Mouse (Mus musculus): ENCODE data around the gene Efcab5.

The Efcab5 gene

DNA sequence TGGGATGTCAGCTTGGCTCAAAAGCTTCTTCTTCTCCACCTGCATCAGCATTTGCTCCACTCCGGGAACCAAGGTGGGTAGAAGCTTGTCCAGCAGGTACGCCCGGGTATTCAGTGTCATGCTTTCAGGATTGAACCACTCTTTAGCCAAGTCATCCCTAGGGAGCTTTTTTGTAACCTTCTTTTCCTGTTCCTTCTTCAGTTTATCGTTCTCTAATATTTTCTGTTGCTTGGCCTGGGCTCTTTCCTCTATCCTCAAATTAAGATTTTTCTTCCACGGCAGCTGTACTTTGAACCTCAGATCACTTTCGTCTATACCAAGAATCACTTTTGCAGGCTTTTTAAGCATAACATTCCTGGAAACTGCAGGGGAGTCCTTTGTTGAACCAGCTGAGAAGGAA is at the start of gene Efcab5:
TSS of gene Efcab5 (minus strand) at position 101 of the 400 bp plus-strand sequence.
- no peak for DNase-seq (ENCODE audit: low spot score in 2 of 2)

- no peak for DNase-seq (ENCODE audit: low spot score in 2 of 2)
These were observed 46.5 kb upstream of the Efcab5 start for GRCm38 (mm10) chr11:77235267-77235666.

DNA sequence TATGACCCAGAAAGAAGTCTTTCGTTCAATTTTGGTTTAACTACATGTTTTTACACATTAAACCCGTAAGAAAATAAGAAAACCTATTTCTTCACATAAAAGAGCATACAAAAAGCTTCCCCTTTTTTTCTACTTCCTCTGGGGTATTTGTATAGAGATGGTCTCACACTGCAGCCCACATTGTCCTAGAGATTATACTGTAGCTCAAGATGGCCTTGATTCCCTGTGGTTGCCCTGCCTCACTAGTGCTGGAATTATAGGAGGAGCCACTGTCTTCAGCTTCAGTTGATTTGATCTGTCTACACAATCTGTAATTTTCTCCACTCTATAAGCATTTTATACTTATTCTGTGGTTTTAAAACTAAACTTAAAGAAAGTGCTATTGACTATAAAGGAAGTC is 42.7 kb upstream of the Efcab5 start:
- no peak for DNase-seq (ENCODE audit: low spot score in 2 of 2)

DNA sequence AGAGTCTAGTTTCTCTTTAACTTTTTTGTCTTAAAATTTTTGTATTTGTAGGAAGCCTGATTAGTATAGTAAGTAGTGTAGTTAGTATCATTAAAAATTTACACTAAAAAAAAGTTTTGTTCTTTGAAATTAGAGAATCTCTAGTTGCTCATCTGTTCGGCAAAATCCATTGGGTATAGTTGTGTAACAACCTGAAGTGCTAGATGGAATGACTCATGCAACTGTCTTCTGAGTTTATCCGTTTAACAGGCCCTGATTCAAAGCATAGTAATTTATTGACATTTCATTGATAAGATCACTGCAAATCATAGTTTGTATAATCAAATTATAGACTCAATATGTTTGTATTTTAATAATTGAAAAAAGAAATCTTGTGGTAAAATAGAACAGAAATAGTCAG is 42.0 kb upstream of the Efcab5 start:
- no peak for DNase-seq (ENCODE audit: low spot score in 2 of 2)

- no peak for DNase-seq (ENCODE audit: low spot score in 2 of 2)
These were observed 28.0 kb upstream of the Efcab5 start for GRCm38 (mm10) chr11:77216761-77217130.

- DNase-seq (ENCODE audit: low spot score in 2 of 2), result peak; percentile 86 to 95
These were observed 27.4 kb upstream of the Efcab5 start, which contains the start of gene Ssh2 for GRCm38 (mm10) chr11:77215951-77216760. Gene Ssh2, plus strand, starts transcription at chr11:77216287.

DNA sequence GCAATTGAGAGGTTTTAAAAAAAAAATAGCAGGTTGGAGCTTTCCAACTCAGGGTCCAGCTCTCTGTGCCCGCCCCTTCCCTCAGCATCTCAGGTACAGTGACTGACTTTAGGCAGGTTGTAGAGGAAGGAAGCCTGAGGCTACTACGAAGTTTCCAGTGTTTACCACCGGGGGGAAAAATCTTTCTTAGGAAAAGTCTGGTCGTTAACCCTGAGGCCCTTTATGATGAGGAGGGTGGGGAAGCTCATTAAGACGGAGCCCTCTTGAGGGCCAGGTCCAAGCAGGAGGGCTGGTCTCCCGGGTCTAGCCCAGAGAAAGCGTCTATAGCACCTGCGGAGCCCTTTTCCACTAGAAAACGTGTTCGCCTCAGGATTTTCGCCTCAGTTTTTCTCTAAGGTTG is 26.7 kb upstream of the Efcab5 start:
- DNase-seq (ENCODE audit: low spot score in 2 of 2), result no peak

DNA sequence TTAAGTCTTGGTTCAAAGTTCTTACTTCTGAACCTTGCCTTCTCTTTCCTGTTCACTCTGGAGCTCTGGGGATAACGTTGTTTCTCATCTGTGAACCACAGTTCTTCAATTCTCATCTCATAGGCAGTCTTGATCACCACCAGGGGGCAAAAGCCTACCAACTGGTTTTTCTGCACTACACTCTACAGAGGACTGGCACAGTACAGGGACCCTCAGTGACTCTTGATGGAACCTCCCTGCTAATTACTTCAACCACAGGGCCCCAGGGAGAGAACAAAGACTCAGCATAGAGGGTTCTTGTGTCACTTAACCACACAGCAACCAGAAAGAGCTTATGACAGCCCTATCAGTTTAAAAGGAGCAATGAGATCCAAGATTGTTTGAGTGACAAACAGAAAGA is 26.0 kb upstream of the Efcab5 start:
- DNase-seq (ENCODE audit: low spot score in 2 of 2), result peak; percentile 61 to 74

GRCm38 (mm10) chr11:77214142-77214692 is 25.4 kb upstream of the Efcab5 start:
- DNase-seq (ENCODE audit: low spot score in 2 of 2), result no peak

DNA sequence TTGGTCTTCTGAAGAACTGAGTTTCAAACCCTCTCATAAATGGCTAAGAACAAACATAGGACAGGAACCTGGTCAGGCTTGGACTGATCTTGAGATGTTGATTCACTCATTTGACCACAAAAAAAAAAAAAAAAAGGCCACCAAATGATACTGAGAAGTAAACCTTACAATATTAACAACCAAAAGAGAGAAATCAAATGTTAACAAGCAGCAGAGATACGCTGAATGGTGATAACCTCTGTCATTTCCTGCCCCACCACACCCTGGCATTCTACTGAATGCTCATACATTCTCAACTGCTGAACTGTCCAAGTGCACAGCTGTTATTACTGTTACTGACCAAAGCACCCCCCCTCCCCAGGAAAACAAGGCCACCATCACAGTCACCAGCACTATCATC is 11.9 kb upstream of the Efcab5 start:
- DNase-seq (ENCODE audit: low spot score in 2 of 2), result no peak

- no peak for DNase-seq (ENCODE audit: low spot score in 2 of 2)
These were observed 10.9 kb upstream of the Efcab5 start for GRCm38 (mm10) chr11:77199636-77200035.

DNA sequence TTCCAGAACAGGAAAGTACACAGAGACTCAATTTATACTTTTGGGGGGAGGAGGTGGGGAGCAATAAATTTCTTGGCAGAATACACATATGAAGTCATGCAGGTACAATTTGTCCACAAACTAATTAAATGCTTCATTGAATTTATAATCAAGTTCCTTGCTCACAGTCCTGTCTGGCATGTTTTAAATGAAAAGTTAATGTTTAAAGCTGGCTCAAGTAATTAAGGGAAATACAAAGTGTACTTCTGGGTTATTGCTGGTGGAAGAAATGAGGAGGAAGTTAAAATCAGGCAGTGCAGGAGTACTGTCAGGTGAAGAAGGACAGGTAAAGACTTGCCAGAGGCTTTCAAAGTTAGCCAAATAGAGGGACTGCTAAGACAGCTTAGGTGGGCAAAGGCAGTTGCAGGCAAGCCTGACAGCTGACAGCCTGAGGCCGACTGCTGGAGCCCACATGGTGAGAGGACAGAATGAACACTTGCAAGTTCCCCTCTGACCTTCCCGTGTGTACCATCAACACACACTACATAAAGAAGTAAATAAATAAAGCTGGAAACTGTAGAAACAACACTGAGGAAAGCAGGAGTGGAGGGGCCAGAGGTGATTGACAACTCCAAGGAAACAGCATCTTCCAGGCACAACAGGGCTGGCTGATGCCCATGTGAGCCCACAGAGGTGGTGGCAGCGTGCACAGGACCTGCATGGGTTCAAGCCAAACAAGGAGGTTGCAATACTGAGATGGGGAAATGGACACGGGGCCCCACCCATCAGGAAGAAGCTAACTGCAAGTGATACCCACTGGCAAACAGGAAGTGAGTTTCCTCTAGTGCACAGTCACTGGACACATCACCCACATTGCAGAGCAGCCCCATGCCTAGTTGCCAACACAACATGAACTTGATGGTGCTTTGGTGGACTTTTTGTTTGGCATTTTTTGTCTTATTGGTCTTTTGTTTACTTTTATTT is 7.7 kb upstream of the Efcab5 start:
- DNase-seq (ENCODE audit: low spot score in 2 of 2), result peak; percentile 49 to 67

DNA sequence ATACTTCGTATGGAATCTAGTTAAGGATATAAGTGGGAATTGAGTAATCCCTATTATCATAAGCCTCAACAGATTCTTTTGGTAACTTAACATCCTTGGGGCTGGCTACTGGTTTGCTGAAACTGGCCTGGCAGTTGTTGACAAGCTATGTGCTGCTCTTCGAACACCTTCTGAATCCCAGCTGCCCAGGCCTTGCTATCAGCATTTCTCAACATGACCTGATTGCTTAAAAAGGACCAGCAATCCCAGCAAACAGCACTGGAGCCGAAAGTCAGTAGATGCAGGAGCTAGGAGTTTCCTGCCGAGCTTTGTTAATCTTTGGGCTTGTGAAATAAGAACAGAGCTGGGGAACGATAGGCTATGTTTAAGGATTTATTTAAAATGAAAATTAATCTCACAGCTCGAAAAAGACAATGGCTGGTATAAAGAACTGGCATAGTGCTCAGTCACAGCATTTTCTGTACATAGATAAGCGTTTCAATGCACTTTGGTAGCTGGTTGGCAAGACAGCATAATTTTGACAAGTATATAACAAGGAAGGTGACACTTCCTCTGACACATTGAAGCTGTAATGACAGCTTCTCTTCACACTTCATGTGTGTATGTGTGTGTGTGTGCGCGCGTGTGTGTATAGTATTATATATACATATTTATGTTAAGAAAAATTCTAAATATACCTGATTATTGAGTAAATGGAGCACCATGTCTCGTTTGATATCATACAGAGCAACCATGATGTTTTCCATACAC is 6.8 kb upstream of the Efcab5 start:
- no peak for DNase-seq (ENCODE audit: low spot score in 2 of 2)

GRCm38 (mm10) chr11:77194762-77195161 is 6.0 kb upstream of the Efcab5 start:
- DNase-seq (ENCODE audit: low spot score in 2 of 2), result no peak

- no peak for DNase-seq (ENCODE audit: low spot score in 2 of 2)
These were observed 5.3 kb upstream of the Efcab5 start for GRCm38 (mm10) chr11:77193941-77194553.

- DNase-seq (ENCODE audit: low spot score in 2 of 2), result no peak
These were observed 4.6 kb upstream of the Efcab5 start for GRCm38 (mm10) chr11:77193410-77193809.

GRCm38 (mm10) chr11:77184926-77185325 is 3.8 kb downstream of the Efcab5 start:
- DNase-seq (ENCODE audit: low spot score in 2 of 2), result no peak

- no peak for DNase-seq (ENCODE audit: low spot score in 2 of 2)
These were observed 6.2 kb downstream of the Efcab5 start for GRCm38 (mm10) chr11:77182616-77183015.

DNA sequence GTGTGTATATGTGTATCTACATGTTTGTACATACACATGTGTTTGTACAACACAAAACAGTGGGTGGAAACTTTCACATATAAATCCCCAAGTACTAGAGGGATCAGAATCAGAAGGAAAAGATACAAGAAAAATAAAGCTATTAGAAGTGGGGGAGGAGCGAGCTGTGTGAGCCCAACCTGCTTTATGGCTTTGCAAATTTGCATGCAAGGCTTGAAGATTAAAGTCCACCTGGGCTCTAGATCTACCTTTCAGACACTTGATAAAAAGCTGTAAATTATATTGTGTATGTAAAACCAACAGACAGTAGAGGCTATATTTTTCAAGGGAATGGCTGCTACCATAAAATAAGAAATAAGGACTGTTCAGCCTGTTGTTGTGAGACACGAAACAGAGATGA is 6.7 kb downstream of the Efcab5 start:
- no peak for DNase-seq (ENCODE audit: low spot score in 2 of 2)

- no peak for DNase-seq (ENCODE audit: low spot score in 2 of 2)
These were observed 7.2 kb downstream of the Efcab5 start for GRCm38 (mm10) chr11:77181528-77181927.

DNA sequence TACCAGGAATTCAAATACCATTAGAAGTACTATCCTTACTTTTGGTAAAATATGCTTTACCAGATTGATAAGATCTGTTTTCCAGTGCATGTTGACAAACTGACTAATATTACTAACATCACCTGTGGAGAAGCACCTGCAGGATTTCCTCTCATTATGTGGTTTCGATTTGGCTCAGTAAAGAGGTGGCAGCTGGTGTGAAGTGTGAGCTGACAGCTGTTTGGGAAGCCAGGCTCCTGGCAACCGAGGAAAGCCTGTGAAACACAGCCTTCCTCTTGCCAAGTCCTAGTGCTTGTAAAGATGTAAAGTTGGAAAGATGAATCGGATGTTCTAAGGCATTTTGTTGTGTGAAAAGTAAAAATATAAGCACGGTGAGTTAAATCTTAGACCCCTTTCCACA is 7.9 kb downstream of the Efcab5 start:
- DNase-seq (ENCODE audit: low spot score in 2 of 2), result no peak

Data from spleen, postnatal 4 days (tissue).